Mouse (Mus musculus) kidney, embryonic 15.5 days (tissue): Measurements from ENCODE around the gene Cacna1c. TPM values are rescaled to one million over a fixed set of nuclear protein-coding genes. Genes with fewer than 3 reads are reported as not detected.

Source experiments
- ATAC-seq: fragments of 200-750 bp; cut with Nextera tagmentation; replicated peaks from 2 replicates; pipeline ENCODE4 v1.8.0; 2017; ENCODE audit warnings: moderate TSS enrichment; ENCODE audit not compliant: low FRiP score
- H3K27ac ChIP-seq: fragments of 300-500 bp; sonication (generic); 2 replicates; pipeline ENCODE4 v1.5.1; 2015; ENCODE audit warnings: mild to moderate bottlenecking, inconsistent platforms
- H3K27me3 ChIP-seq: fragments of 300-500 bp; sonication (generic); 2 replicates; pipeline ENCODE4 v1.6.1; 2015; ENCODE audit warnings: inconsistent platforms
- H3K36me3 ChIP-seq: fragments of 300-500 bp; sonication (generic); 2 replicates; pipeline ENCODE4 v1.6.1; 2015; ENCODE audit warnings: inconsistent platforms
- H3K4me1 ChIP-seq: fragments of 300-500 bp; sonication (generic); 2 replicates; pipeline ENCODE4 v1.6.1; 2015; ENCODE audit warnings: inconsistent platforms
- H3K4me2 ChIP-seq: fragments of 300-500 bp; sonication (generic); 2 replicates; pipeline ENCODE4 v1.6.1; 2015; ENCODE audit warnings: moderate library complexity, mild to moderate bottlenecking, inconsistent platforms
- H3K4me3 ChIP-seq: fragments of 300-500 bp; sonication (generic); replicated peaks from 2 replicates; pipeline ENCODE4 v1.5.1; 2015; ENCODE audit warnings: mild to moderate bottlenecking, inconsistent platforms
- H3K9ac ChIP-seq: fragments of 300-500 bp; sonication (generic); 2 replicates; pipeline ENCODE4 v1.6.1; 2015; ENCODE audit warnings: mild to moderate bottlenecking, inconsistent platforms
- H3K9me3 ChIP-seq: fragments of 300-500 bp; sonication (generic); replicated peaks from 2 replicates; pipeline ENCODE4 v1.6.1; 2016; ENCODE audit warnings: inconsistent platforms
- WGBS: fragments of 180-500 bp; shearing (Covaris S2); methylation state at CpG from one replicate; pipeline ENCODE4 v1.1.7; 2015; ENCODE audit warnings: mixed read lengths; 5-methylcytosine and 5-hydroxymethylcytosine counted together
- polyA plus RNA-seq: library from polyadenylated mRNA; unstranded; fragments of >200 nt; fragmentation: Nextera tagmentation; extraction: Ambion mirVana; gene quantifications from 2 replicates; pipeline ENCODE4 v1.2.1, GENCODE M21; 2015

The Cacna1c gene
- polyA plus RNA-seq, 1 experiment from 2014 or later: 2.7 TPM

DNA sequence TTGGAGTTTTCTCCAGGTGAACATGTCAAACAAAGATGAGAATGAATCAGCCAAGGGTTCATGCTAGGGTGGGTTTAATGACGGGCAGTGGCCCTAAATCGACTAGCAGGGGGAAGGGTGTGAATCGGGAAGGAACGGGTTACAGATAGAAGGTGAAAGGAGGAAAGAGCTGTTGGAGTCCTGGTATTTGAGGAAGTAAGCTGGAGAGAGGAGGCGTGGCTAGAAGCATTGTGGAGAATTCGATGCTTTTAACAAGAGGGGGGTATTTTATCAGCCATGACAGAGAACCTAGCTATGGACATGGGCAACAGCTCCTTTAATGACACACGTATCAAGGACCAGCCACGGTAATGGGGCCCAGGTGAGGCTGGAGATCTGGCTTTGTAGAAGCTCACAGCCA is 417.0 kb downstream of the Cacna1c start:
- no peaks in the 10 kb centered on the region for H3K27me3 ChIP-seq
- no peak overlapping the region for H3K9ac ChIP-seq
- no peak overlapping the region for H3K4me2 ChIP-seq
- ATAC-seq: no peak
- no peaks in the 10 kb centered on the region for H3K9me3 ChIP-seq
- H3K4me3 ChIP-seq: no peak overlapping the region
- H3K4me1 ChIP-seq: no peaks in the 10 kb centered on the region
- H3K36me3 ChIP-seq: no peaks in the 10 kb centered on the region
- H3K27ac ChIP-seq: no peak overlapping the region
- WGBS: 63% methylated on average over 8 of the region's 8 CpGs

DNA sequence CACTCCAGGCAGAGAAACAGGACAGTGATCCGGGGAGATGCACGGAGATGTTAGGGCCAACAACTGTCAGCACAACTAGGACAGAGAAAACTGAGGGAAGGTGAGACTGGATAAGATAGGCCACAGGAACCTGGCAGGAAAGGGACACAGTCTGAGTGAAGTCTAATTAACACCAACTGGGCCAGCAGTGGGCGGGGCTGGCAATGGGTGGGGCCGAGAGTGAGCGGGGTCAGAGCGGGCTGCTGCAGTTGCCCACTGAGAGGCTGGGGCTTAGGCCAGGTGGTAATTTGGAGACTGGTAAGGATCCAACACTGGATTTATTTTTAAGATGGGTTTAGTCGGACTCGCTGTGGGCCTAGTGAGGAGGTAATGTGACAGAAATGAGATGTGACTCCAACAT is 418.8 kb downstream of the Cacna1c start:
- Histone ChIP-seq H3K36me3 (no peaks in the 10 kb centered on the region), H3K4me1 (no peaks in the 10 kb centered on the region), H3K4me2 (no peak overlapping the region), H3K4me3 (no peak overlapping the region), H3K9ac (no peak overlapping the region), H3K27ac (no peak overlapping the region), H3K27me3 (no peaks in the 10 kb centered on the region), H3K9me3 (no peaks in the 10 kb centered on the region)
- WGBS: 69% methylated on average over 8 of the region's 8 CpGs
- ATAC-seq: no peak

DNA sequence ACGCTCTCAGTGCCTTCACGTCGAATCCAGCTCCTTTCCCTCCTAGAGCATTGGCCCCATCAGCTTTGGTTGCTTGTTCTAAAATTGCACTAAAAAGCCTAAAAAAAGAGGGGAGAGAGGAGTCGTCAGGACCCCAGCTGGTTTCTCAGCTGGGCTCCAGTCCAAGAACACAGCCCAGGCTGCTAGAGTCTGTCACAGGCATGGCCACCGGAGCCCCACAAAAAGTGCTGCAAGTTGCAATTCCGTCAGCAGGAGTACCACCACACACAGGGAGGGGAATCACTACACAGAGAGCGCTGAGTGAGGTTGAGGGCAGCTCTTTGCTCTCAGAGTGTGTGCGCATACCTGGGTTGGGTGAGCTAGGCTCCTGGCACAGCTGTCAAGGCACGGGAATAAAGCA is 419.8 kb downstream of the Cacna1c start:
- H3K9me3 ChIP-seq: no peaks in the 10 kb centered on the region
- H3K27me3 ChIP-seq: no peaks in the 10 kb centered on the region
- 77% methylated on average over 9 of the region's 9 CpGs for WGBS
- ATAC-seq: no peak
- H3K4me2 ChIP-seq: no peak overlapping the region
- no peak overlapping the region for H3K4me3 ChIP-seq
- no peak overlapping the region for H3K9ac ChIP-seq
- no peaks in the 10 kb centered on the region for H3K36me3 ChIP-seq
- no peaks in the 10 kb centered on the region for H3K4me1 ChIP-seq
- no peak overlapping the region for H3K27ac ChIP-seq

DNA sequence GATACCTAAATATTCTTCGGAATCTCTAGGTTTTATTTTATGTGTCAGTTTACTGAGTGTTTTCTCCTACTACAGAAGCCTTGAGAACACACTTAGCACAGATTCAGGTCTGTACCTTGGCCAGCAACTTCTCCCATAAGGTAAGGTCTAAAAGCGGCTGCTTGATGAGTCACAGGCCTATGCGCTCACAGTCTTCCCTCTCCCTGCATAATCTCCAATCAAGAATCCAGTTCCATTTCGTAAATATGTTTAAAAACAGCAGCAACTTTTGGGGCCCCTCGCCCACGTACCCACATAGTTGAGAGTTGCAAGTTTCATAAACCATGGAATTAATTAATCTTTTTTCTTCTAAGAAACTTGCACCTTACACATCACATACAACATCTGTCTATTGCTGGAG is 423.6 kb downstream of the Cacna1c start:
- H3K4me2 ChIP-seq: no peak overlapping the region
- H3K27ac ChIP-seq: no peak overlapping the region
- no peak for ATAC-seq
- H3K4me3 ChIP-seq: no peak overlapping the region
- WGBS: 94% methylated on average over 6 of the region's 6 CpGs
- no peaks in the 10 kb centered on the region for H3K36me3 ChIP-seq
- no peak overlapping the region for H3K9ac ChIP-seq
- no peaks in the 10 kb centered on the region for H3K27me3 ChIP-seq
- H3K9me3 ChIP-seq: no peaks in the 10 kb centered on the region
- no peaks in the 10 kb centered on the region for H3K4me1 ChIP-seq

DNA sequence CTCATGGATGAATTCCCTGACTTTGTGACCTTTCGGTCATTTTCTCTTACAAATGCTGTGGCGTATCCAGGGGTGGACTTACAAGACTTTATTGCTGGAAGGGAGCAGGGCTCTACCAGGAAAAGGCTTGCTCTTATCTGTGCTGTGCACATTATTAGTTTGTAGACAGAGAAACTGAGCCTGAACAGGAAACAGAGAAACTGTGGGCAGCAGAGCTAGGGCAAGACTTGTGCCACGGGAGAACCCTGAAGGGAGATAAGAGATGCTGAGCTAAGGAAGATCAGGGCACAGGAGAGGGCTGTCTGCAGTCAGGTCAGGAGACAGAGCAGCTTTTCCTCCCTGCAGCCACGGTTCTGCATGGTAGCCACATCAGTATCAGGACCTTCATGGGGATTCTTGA is 425.1 kb downstream of the Cacna1c start:
- Histone ChIP-seq H3K36me3 (no peaks in the 10 kb centered on the region), H3K27me3 (no peaks in the 10 kb centered on the region), H3K4me2 (no peak overlapping the region), H3K9me3 (no peaks in the 10 kb centered on the region), H3K27ac (no peak overlapping the region), H3K9ac (no peak overlapping the region), H3K4me1 (no peaks in the 10 kb centered on the region), H3K4me3 (no peak overlapping the region)
- ATAC-seq: no peak
- WGBS: 74% methylated on average over 4 of the region's 4 CpGs

DNA sequence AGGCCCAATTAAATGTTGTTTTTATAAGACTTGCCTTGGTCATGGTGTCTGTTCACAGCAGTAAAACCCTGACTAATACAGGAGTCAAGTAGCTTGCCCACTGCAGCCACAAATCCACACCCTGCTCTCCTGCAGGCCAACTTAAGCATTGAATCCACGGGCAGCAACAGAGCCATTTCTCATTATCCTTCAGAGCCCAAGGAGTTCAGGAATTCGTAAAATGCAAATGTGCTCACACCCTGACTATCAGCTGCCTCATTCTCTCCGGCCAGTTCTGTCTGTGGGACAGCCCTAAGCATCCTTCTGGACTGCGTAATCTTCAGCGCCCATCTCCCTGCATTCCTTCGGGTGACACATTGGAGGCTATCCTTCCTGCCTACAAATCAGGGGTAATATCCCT is 425.8 kb downstream of the Cacna1c start:
- no peak for ATAC-seq
- no peaks in the 10 kb centered on the region for H3K36me3 ChIP-seq

DNA sequence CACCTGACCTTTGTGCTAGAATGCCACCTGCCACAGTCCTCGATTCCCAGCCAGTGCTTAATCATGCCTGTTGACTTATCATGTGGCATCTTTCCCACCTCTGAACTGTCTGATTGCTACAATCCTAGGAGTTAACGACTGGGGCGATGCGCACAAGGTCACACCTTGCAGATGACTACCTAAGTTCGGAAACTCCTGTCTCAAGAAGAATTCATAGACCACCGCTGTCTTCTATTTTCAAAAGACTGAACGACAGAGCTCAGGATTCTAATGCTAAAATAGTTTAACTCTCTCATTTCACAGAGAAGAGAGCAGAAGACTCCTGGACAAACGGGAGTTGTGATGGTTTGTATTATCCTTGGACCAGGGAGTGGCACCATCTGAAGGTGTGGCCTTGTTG is 426.4 kb downstream of the Cacna1c start:
- WGBS: 82% methylated on average over 8 of the region's 8 CpGs
- no peak overlapping the region for H3K27ac ChIP-seq
- no peak overlapping the region for H3K4me3 ChIP-seq
- no peak for ATAC-seq
- H3K36me3 ChIP-seq: no peaks in the 10 kb centered on the region
- no peaks in the 10 kb centered on the region for H3K9me3 ChIP-seq
- no peak overlapping the region for H3K9ac ChIP-seq
- H3K4me1 ChIP-seq: no peaks in the 10 kb centered on the region
- no peaks in the 10 kb centered on the region for H3K27me3 ChIP-seq
- no peak overlapping the region for H3K4me2 ChIP-seq

More for the DNA sequence above, 425.8 kb downstream of the Cacna1c start:
- H3K27me3 ChIP-seq: no peaks in the 10 kb centered on the region
- no peak overlapping the region for H3K27ac ChIP-seq
- no peak overlapping the region for H3K4me3 ChIP-seq
- H3K9me3 ChIP-seq: no peaks in the 10 kb centered on the region
- no peak overlapping the region for H3K4me2 ChIP-seq
- no peak overlapping the region for H3K9ac ChIP-seq
- no peaks in the 10 kb centered on the region for H3K4me1 ChIP-seq
- WGBS: 70% methylated on average over 6 of the region's 6 CpGs

DNA sequence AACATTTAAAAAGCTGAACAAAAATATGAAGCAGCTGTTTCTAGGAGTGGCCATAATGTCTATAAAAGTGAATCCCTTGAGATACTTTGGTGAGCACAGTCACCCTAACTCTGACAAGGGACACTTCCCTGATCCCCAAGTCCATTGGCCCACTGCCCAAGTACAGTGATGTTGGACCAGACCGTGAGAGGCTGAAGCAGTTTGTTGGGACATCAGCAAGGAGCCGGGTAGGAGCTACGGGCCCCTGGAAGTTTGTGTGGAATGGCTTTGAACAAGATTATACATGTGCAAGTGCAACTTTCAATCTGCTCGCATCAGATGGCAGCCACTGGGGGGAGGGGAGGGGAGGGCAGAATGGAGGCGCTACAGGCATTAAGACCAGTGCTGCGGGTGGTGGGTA is 428.5 kb downstream of the Cacna1c start:
- 76% methylated on average over 6 of the region's 6 CpGs for WGBS
- Histone ChIP-seq H3K4me1 (no peaks in the 10 kb centered on the region), H3K36me3 (no peaks in the 10 kb centered on the region), H3K4me3 (no peak overlapping the region), H3K27me3 (no peaks in the 10 kb centered on the region), H3K27ac (no peak overlapping the region), H3K9me3 (no peaks in the 10 kb centered on the region), H3K9ac (no peak overlapping the region), H3K4me2 (no peak overlapping the region)
- no peak for ATAC-seq

DNA sequence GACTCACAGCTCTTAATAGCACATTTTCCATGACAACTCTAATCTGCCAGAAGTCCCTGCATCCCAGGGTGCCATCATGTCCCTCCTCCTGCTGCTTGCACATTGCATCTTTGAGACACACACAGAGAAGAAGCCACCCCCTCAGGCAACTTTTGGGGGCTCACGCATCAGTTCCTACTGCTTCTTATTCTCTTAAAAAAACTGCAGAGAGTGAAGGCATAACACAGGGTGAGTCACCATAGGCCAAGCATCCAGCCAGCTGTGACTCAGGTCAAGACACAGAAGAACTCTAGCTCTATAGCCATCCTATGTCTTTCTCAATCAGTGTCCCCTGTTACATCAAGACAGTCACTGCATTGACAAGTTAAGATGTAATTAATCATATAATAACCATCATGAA is 431.0 kb downstream of the Cacna1c start:
- H3K27ac ChIP-seq: no peak overlapping the region
- H3K4me2 ChIP-seq: no peak overlapping the region
- H3K36me3 ChIP-seq: no peaks in the 10 kb centered on the region
- no peaks in the 10 kb centered on the region for H3K9me3 ChIP-seq
- no peaks in the 10 kb centered on the region for H3K4me1 ChIP-seq
- H3K9ac ChIP-seq: no peak overlapping the region
- peaks cover 13% of the 10 kb centered on the region for H3K27me3 ChIP-seq
- ATAC-seq: no peak
- no peak overlapping the region for H3K4me3 ChIP-seq
- WGBS: 68% methylated on average over 1 of the region's 1 CpGs

DNA sequence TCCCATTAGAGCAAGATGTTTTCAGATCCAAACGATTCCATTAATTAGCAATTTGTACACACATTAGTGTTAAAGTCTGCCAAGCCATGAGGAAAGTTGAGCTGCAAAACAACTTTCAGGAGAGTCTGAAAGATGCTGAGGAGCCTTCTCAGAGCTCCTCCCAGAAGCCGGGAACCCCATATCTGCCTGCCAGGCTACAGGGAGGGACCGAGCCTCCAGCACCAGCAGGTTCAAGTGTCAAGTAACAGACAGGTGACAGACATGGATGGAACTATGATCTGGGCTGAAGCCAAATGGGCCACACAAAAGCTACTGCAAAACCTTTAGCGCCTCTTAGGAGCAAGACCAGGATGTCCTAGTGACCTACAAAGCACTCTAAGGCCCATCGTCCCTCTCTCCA is 437.2 kb downstream of the Cacna1c start:
- ATAC-seq: no peak
- 82% methylated on average over 5 of the region's 5 CpGs for WGBS
- H3K27me3 ChIP-seq: peaks cover 41% of the 10 kb centered on the region
- no peaks in the 10 kb centered on the region for H3K36me3 ChIP-seq
- no peak overlapping the region for H3K4me3 ChIP-seq
- H3K27ac ChIP-seq: no peak overlapping the region
- no peak overlapping the region for H3K9ac ChIP-seq
- peaks cover 5% of the 10 kb centered on the region; the same call in 1 of the 2 replicates for H3K4me1 ChIP-seq
- H3K9me3 ChIP-seq: no peaks in the 10 kb centered on the region
- no peak overlapping the region for H3K4me2 ChIP-seq

DNA sequence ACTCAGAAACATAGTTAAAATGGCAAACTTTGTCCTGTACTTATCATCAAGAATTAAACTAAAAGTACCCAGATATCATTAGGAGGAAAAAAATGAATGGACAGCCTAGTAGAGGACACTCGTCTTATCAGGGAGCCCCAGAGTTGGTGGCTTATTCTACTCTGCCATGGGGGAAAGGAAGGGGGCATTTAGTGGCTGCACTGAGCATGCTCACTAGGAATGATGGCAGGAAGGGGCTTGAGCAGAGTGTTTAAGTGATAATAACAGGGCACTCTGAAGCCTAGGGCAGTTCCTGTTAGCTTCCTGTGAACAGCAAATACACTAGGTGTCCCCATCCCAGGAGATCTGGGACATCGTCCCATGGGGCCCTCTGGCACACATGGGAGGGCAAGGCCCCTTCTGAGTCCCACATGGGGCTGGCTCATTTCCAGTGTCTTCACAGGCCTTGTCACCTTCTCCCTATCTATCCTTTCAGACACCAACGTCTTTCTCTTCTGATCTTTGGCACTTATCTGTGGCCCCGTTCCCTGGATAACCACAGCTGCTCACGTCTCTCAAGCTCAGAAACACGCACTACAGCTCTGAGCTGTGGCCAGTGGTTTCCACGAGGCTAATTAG is 437.8 kb downstream of the Cacna1c start:
- Histone ChIP-seq H3K9me3 (no peaks in the 10 kb centered on the region), H3K27me3 (peaks cover 46% of the 10 kb centered on the region), H3K36me3 (no peaks in the 10 kb centered on the region), H3K4me2 (no peak overlapping the region), H3K27ac (no peak overlapping the region), H3K4me1 (peaks cover 5% of the 10 kb centered on the region; the same call in 1 of the 2 replicates), H3K4me3 (no peak overlapping the region), H3K9ac (no peak overlapping the region)
- no peak for ATAC-seq
- 69% methylated on average over 7 of the region's 7 CpGs for WGBS

DNA sequence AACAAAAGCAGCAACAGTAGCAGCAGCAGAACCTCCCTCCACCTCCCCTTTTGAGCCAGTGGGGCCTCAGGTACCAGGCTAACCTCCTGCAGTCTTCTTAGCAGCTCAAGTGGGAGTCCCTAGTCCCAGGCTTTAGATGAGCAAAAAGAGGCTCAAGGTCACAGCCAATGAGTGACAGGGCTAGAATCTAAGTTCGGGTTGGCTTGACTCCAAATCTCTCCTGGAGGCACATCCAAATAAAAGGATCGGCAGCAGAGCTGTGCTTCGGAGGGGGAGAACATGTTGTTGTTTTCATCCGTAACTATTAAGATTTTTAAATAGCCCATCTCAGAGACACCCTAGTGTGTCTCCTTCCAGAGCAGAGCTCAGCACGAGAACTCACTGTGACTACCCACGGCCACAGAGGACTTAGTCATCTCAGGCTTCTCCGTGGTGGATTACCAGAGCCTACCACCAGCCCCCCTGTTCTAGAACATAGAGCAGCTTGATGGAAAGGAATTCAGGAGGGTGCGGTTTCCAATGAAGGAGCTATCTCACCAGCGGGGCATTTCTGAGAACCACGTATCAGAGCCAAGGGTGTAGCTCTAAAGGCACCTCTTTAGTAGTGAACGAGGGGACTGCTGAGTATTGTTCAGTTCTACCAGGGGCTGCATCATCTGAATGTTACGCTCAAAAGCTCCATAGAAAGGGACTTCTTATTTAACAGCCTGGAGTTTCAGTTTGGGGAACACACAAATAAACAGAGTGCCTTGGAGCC is 438.5 kb downstream of the Cacna1c start:
- Histone ChIP-seq H3K4me1 (peaks cover 5% of the 10 kb centered on the region; the same call in 1 of the 2 replicates), H3K4me3 (no peak overlapping the region), H3K4me2 (no peak overlapping the region), H3K27ac (no peak overlapping the region), H3K9me3 (no peaks in the 10 kb centered on the region), H3K27me3 (peaks cover 46% of the 10 kb centered on the region), H3K9ac (no peak overlapping the region), H3K36me3 (no peaks in the 10 kb centered on the region)
- 73% methylated on average over 12 of the region's 12 CpGs for WGBS
- no peak; the same call in 1 of the 2 replicates for ATAC-seq
